Mouse (Mus musculus) kidney, embryonic 14.5 days (tissue): ENCODE results near the gene 4931428F04Rik. TPM values are rescaled to one million over a fixed set of nuclear protein-coding genes. Genes with fewer than 3 reads are reported as not detected.

Source experiments
- ATAC-seq: fragments of 200-750 bp; cut with Nextera tagmentation; 2 replicates; pipeline ENCODE4 v1.8.0; 2017; ENCODE audit warnings: moderate number of reproducible peaks, mild to moderate bottlenecking, moderate TSS enrichment, moderate library complexity; ENCODE audit not compliant: low FRiP score, low TSS enrichment
- H3K27ac ChIP-seq: fragments of 300-500 bp; sonication (generic); 2 replicates; pipeline ENCODE4 v1.5.1; 2014; ENCODE audit warnings: low read depth, mild to moderate bottlenecking, low read length, moderate library complexity, mixed read lengths
- H3K27me3 ChIP-seq: fragments of 300-500 bp; sonication (generic); 2 replicates; pipeline ENCODE4 v1.6.1; 2014; ENCODE audit warnings: mild to moderate bottlenecking, low read length; ENCODE audit not compliant: control insufficient read depth, insufficient read depth
- H3K36me3 ChIP-seq: fragments of 300-500 bp; sonication (generic); 2 replicates; pipeline ENCODE4 v1.6.1; 2014; ENCODE audit warnings: low read length, mixed read lengths; ENCODE audit not compliant: control insufficient read depth, insufficient read depth
- H3K4me1 ChIP-seq: fragments of 300-500 bp; sonication (generic); 2 replicates; pipeline ENCODE4 v1.6.1; 2014; ENCODE audit warnings: low read length, mixed read lengths; ENCODE audit not compliant: control insufficient read depth, insufficient read depth
- H3K4me2 ChIP-seq: fragments of 300-500 bp; sonication (generic); replicated peaks from 2 replicates; pipeline ENCODE4 v1.6.1; 2014; ENCODE audit warnings: low read depth, mild to moderate bottlenecking, low read length
- H3K4me3 ChIP-seq: fragments of 300-500 bp; sonication (generic); 2 replicates; pipeline ENCODE4 v1.5.1; 2014; ENCODE audit warnings: mild to moderate bottlenecking, low read length
- H3K9ac ChIP-seq: fragments of 300-500 bp; sonication (generic); 2 replicates; pipeline ENCODE4 v1.6.1; 2014; ENCODE audit warnings: low read depth, mild to moderate bottlenecking, low read length, moderate library complexity
- H3K9me3 ChIP-seq: fragments of 300-500 bp; sonication (generic); 2 replicates; pipeline ENCODE4 v1.6.1; 2016; ENCODE audit warnings: low read length; ENCODE audit not compliant: control insufficient read depth
- WGBS: fragments of 180-500 bp; shearing (Covaris S2); extraction: QIAGEN DNeasy Blood & Tissue Kit; methylation state at CpG from one replicate; pipeline ENCODE4 v1.1.7; 2014; 5-methylcytosine and 5-hydroxymethylcytosine counted together
- polyA plus RNA-seq: library from polyadenylated mRNA; unstranded; fragments of >200 nt; fragmentation: Nextera tagmentation; extraction: Ambion mirVana; gene quantifications from 2 replicates; pipeline ENCODE4 v1.2.1, GENCODE M21; 2014

Gene 4931428F04Rik
- polyA plus RNA-seq, 1 experiment from 2014 or later: 10.4 TPM

DNA sequence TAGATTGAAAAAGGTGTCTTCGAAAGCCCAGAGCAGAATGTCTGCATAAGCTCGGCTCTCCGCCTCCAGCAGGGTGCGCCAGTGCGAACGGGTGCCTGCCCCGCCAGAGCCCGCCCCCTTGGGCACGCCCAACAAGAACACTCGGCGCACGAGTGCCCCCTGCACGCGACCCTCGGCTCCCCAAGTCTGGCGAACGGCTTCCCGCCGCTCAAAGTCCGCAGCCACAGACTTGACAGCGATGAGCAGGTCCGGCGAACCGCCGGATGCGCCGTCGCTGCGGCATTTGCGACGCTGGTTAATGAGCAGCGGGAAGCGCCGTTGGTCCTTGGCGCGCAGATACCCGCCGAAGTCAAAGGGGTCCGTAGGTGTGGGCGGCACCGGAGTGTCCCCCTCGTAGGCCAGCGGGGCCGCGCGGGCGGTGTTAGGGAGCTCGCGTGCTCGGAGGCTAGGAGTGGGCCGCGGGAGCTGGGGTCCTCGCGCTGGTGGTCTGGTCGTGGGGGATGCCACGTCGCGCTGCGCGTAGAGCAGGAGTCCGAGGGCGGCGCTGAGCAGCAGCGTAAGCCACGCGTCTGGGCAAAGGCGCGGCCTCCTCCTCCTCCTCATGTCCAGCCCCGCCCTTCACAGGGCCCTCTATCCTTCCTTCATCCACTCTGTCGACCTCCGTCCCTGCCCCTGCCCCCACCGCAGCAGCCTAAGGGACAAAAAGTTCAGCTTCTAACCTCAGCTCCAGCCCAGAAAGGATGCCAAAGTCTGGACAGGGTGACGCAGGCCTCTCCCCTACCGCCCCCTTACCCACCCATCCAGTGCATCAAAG is 35.3 kb downstream of the 4931428F04Rik start:
- peak overlapping the region; percentile 74 for H3K9ac ChIP-seq
- H3K27me3 ChIP-seq: peaks cover 31% of the 10 kb centered on the region
- under 1% methylated on average over 68 of the region's 74 CpGs for WGBS
- H3K4me1 ChIP-seq: peaks cover 17% of the 10 kb centered on the region; the same call in 1 of the 2 replicates
- peak; percentile 86 for ATAC-seq
- H3K27ac ChIP-seq: peak overlapping the region; percentile 78
- peak overlapping the region; percentile 99 for H3K4me2 ChIP-seq
- H3K4me3 ChIP-seq: peak overlapping the region; percentile 64
- peaks cover 29% of the 10 kb centered on the region for H3K36me3 ChIP-seq
- H3K9me3 ChIP-seq: no peaks in the 10 kb centered on the region

DNA sequence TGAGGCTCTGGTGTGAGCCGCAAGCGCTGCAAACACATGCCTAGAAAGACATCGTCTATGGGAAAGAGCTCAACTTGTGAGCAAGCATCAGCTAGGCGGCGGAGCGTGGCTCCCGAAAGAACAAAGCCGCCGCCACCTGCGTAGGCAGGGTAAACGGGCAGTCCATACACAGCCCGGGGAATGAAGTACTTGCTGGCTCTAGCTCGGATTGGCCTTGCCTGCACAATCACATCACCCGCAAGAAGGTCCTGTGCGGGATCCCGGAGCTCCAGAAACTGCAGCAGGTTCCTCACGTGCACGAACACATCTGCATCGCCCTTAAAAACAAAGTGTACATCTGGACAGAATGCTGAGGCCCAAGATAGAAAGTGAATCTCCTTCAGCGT is 35.9 kb downstream of the 4931428F04Rik start:
- Histone ChIP-seq H3K9me3 (no peaks in the 10 kb centered on the region), H3K4me3 (peak overlapping the region; percentile 64), H3K27me3 (peaks cover 25% of the 10 kb centered on the region), H3K4me1 (peaks cover 12% of the 10 kb centered on the region; the same call in 1 of the 2 replicates), H3K4me2 (peak overlapping the region; percentile 99), H3K27ac (no peak overlapping the region), H3K9ac (peak overlapping the region; percentile 23; the same call in 1 of the 2 replicates), H3K36me3 (peaks cover 35% of the 10 kb centered on the region)
- WGBS: 34% methylated on average over 20 of the region's 20 CpGs
- ATAC-seq: peak; percentile 22

- peaks cover 43% of the 10 kb centered on the region for H3K36me3 ChIP-seq
- H3K4me3 ChIP-seq: no peak overlapping the region
- no peak for ATAC-seq
- H3K4me1 ChIP-seq: peaks cover 11% of the 10 kb centered on the region; the same call in 1 of the 2 replicates
- no peak overlapping the region for H3K4me2 ChIP-seq
- no peak overlapping the region for H3K9ac ChIP-seq
- peaks cover 16% of the 10 kb centered on the region for H3K27me3 ChIP-seq
- H3K9me3 ChIP-seq: no peaks in the 10 kb centered on the region
- WGBS: 88% methylated on average over 10 of the region's 10 CpGs
- H3K27ac ChIP-seq: no peak overlapping the region
Observed at GRCm38 (mm10) chr8:105252680-105253537, 36.8 kb downstream of the 4931428F04Rik start.

- H3K4me1 ChIP-seq: peaks cover 11% of the 10 kb centered on the region; the same call in 1 of the 2 replicates
- H3K4me2 ChIP-seq: no peak overlapping the region
- WGBS: 94% methylated on average over 6 of the region's 6 CpGs
- no peaks in the 10 kb centered on the region for H3K9me3 ChIP-seq
- H3K4me3 ChIP-seq: no peak overlapping the region
- no peak for ATAC-seq
- H3K36me3 ChIP-seq: peaks cover 49% of the 10 kb centered on the region
- no peak overlapping the region for H3K9ac ChIP-seq
- H3K27ac ChIP-seq: no peak overlapping the region
- peaks cover 12% of the 10 kb centered on the region; the same call in 1 of the 2 replicates for H3K27me3 ChIP-seq
Observed at GRCm38 (mm10) chr8:105251954-105252353, 37.7 kb downstream of the 4931428F04Rik start.

DNA sequence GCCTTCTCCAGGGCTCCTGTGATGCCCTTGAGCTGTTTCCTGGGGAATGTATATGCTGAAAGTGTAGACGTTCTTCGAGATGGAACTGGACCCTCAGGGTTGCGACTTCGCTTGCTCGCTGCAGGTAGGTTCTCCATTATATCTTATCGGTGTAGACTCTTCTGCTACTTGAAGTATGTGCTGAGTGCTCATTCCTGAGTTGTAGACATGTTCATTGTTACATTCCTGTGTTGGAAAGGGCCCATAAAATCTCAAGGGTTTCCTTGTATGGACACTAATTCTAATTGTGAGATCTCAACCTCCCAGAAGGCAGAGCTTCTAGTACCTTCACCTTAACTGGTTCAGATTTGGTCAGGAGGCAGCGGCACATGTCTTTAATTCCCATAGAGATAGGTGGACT is 48.6 kb downstream of the 4931428F04Rik start:
- H3K9me3 ChIP-seq: no peaks in the 10 kb centered on the region
- H3K4me2 ChIP-seq: no peak overlapping the region
- ATAC-seq: no peak
- H3K36me3 ChIP-seq: peaks cover 36% of the 10 kb centered on the region
- no peaks in the 10 kb centered on the region for H3K4me1 ChIP-seq
- 97% methylated on average over 7 of the region's 7 CpGs for WGBS
- H3K27ac ChIP-seq: no peak overlapping the region
- H3K27me3 ChIP-seq: no peaks in the 10 kb centered on the region
- H3K9ac ChIP-seq: no peak overlapping the region
- no peak overlapping the region for H3K4me3 ChIP-seq

DNA sequence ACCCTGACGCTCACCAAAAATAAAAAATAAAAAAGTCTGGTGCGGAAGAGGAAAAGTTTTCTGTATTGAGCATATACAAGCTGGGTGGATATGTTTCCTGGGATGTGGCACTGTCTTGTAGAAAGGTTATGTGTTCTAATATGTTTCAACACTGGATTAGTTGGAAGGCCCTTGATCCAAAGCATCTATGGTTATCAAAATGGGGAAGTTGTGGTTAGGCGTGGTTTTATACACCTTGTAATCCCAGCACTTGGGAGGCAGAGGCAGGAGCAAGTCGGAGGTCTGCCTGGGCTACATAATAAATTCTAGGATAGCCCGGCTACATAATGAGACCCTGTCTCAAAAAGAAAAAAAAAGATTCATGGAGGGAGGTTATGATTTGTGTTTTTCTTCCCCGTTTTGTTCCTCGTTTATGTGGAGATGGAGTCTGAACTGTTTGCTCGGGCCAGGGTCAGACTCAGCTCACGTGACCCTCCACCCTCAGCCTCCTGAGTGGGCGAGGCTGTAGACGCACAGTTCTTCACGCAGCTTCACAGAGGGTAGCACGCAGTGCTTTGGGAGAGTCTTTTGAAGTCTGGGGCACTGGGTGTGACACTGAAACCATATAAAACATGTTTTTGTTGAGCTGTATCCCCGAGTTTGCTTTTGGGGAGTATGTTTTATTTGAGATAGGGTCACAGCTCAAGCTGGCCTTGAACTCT is 52.1 kb downstream of the 4931428F04Rik start:
- Histone ChIP-seq H3K9ac (no peak overlapping the region), H3K27me3 (no peaks in the 10 kb centered on the region), H3K27ac (no peak overlapping the region), H3K9me3 (no peaks in the 10 kb centered on the region), H3K4me2 (no peak overlapping the region), H3K4me1 (no peaks in the 10 kb centered on the region), H3K4me3 (no peak overlapping the region), H3K36me3 (peaks cover 49% of the 10 kb centered on the region)
- ATAC-seq: no peak
- 81% methylated on average over 14 of the region's 14 CpGs for WGBS

GRCm38 (mm10) chr8:105235206-105235605 is 54.5 kb downstream of the 4931428F04Rik start:
- H3K4me1 ChIP-seq: no peaks in the 10 kb centered on the region
- no peak overlapping the region for H3K27ac ChIP-seq
- H3K9ac ChIP-seq: no peak overlapping the region
- peaks cover 35% of the 10 kb centered on the region for H3K36me3 ChIP-seq
- H3K27me3 ChIP-seq: no peaks in the 10 kb centered on the region
- no peak overlapping the region for H3K4me2 ChIP-seq
- no peak overlapping the region for H3K4me3 ChIP-seq
- H3K9me3 ChIP-seq: no peaks in the 10 kb centered on the region
- 89% methylated on average over 1 of the region's 1 CpGs for WGBS
- no peak for ATAC-seq

DNA sequence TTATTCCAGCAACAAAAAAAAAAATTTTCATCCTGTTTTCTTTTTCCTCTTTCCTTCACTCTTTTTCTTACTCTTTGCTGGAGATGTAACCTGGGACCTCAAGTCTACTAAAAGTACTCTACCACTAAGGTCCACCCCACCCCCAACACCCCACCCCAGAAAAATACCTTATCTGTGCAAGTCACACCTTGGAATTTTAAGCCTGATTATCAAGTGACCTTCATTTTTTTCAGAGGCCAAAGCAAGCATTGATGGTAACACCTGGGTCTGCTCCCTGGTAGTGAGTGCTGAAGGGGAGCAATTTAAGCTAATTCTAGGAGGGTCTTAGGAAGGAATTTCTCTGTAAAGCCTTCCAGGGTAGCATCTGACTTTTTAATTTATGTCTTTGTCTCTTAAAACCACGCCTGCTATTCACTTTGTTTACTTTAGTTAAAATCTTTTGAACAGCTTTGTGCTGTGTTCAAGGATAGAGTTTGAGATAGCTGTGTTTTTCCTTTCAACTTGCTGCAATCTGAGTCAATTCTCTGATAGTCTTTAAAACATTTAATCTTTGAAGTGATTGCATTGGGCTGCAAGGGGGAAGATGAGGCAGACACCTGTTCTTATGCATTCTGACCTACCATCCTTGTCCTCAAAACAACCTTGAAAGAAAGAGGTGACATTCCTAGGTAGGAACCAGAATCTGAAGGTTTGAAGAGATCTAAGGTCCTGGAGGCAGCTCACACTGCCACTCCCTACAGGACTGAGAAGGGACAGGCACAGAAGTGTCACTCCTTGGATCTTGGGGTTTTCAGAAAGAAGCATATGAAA is 56.3 kb downstream of the 4931428F04Rik start:
- H3K4me2 ChIP-seq: no peak overlapping the region
- H3K9ac ChIP-seq: no peak overlapping the region
- H3K4me1 ChIP-seq: no peaks in the 10 kb centered on the region
- no peak overlapping the region for H3K27ac ChIP-seq
- H3K9me3 ChIP-seq: no peaks in the 10 kb centered on the region
- no peak for ATAC-seq
- H3K27me3 ChIP-seq: no peaks in the 10 kb centered on the region
- H3K4me3 ChIP-seq: no peak overlapping the region
- 44% methylated on average over 1 of the region's 1 CpGs for WGBS
- H3K36me3 ChIP-seq: peaks cover 20% of the 10 kb centered on the region; the same call in 1 of the 2 replicates
